Mouse (Mus musculus) heart, postnatal 25 days (tissue): ENCODE results near the gene Mcm9. TPM values are rescaled to one million over a fixed set of nuclear protein-coding genes. Genes with fewer than 3 reads are reported as not detected.
A peak's percentile ranks its signal among the peaks of the same experiment; 100 is the strongest.

Experiments
- DNase-seq: peaks from one replicate; pipeline ENCODE4 v3.0.0; 2022; ENCODE audit warnings: low spot score
- intact Hi-C: fragments of 180-260 bp; cut with DNase I; formaldehyde crosslinking; loops from one replicate; pipeline ENCODE4 v1.15.1; 2025
- total RNA-seq, 2 experiments: library from RNA; stranded (reverse); gene quantifications; 2 replicates each; pipeline ENCODE4 v1.2.3; 2021

Mcm9 gene
- total RNA-seq, 2 experiments from 2014 or later, result 2.6 TPM

- intact Hi-C loops, result no loop called here
- DNase-seq, result no peak
Measured at GRCm38 (mm10) chr10:53585777-53586176, 44.5 kb downstream of the Mcm9 start.

GRCm38 (mm10) chr10:53581087-53581486 lies 49.2 kb downstream of the Mcm9 start:
- no peak for DNase-seq
- intact Hi-C loops, result no loop called here

GRCm38 (mm10) chr10:53580621-53581081 lies 49.6 kb downstream of the Mcm9 start:
- intact Hi-C loops, result no loop called here
- DNase-seq, result peak; percentile 44

- intact Hi-C loops, result no loop called here
Measured at GRCm38 (mm10) chr10:53580137-53580536, 50.1 kb downstream of the Mcm9 start.

GRCm38 (mm10) chr10:53568531-53568930 lies 61.7 kb downstream of the Mcm9 start:
- intact Hi-C loops, result no loop called here
- DNase-seq, result no peak

More at GRCm38 (mm10) chr10:53580137-53580536, 50.1 kb downstream of the Mcm9 start:
- DNase-seq, result no peak

GRCm38 (mm10) chr10:53565538-53565937 lies 64.7 kb downstream of the Mcm9 start:
- DNase-seq, result no peak
- intact Hi-C loops, result no loop called here

GRCm38 (mm10) chr10:53562001-53562400 lies 68.2 kb downstream of the Mcm9 start:
- intact Hi-C loops, result no loop called here
- no peak for DNase-seq

- intact Hi-C loops, result no loop called here
- no peak for DNase-seq
Measured at GRCm38 (mm10) chr10:53537596-53537995, 92.6 kb downstream of the Mcm9 start.

- DNase-seq, result no peak
- intact Hi-C loops, result no loop called here
Measured at GRCm38 (mm10) chr10:53532297-53532696, 97.9 kb downstream of the Mcm9 start.

- no peak for DNase-seq
- intact Hi-C loops, result loop anchor here (1.0 to 2.0 kb wide), 2 partner anchors 182 to 413 kb away; no protein-coding TSS in a partner anchor
Measured at GRCm38 (mm10) chr10:53527838-53528773, 102.1 kb downstream of the Mcm9 start.

GRCm38 (mm10) chr10:53527344-53527743 lies 102.9 kb downstream of the Mcm9 start:
- DNase-seq, result no peak
- intact Hi-C loops, result loop anchor here (2.0 kb wide), 1 partner anchor 413 kb away; no protein-coding TSS in a partner anchor

GRCm38 (mm10) chr10:53526350-53526749 lies 103.9 kb downstream of the Mcm9 start:
- no peak for DNase-seq
- intact Hi-C loops, result loop anchor here (2.0 kb wide), 1 partner anchor 412 kb away; no protein-coding TSS in a partner anchor

- intact Hi-C loops, result no loop called here
Measured at GRCm38 (mm10) chr10:53525265-53525976, 104.8 kb downstream of the Mcm9 start.

GRCm38 (mm10) chr10:53519068-53519954 lies 110.9 kb downstream of the Mcm9 start:
- intact Hi-C loops, result no loop called here
- DNase-seq, result no peak

More at GRCm38 (mm10) chr10:53525265-53525976, 104.8 kb downstream of the Mcm9 start:
- DNase-seq, result no peak

GRCm38 (mm10) chr10:53518599-53518913 lies 111.7 kb downstream of the Mcm9 start:
- DNase-seq, result no peak

GRCm38 (mm10) chr10:53517770-53518598 lies 112.3 kb downstream of the Mcm9 start:
- intact Hi-C loops, result no loop called here
- DNase-seq, result no peak

More at GRCm38 (mm10) chr10:53518599-53518913, 111.7 kb downstream of the Mcm9 start:
- intact Hi-C loops, result no loop called here

GRCm38 (mm10) chr10:53512491-53512890 lies 117.7 kb downstream of the Mcm9 start:
- DNase-seq, result no peak
- intact Hi-C loops, result no loop called here

GRCm38 (mm10) chr10:53509158-53509773 lies 121.0 kb downstream of the Mcm9 start:
- intact Hi-C loops, result loop anchor here (1.0 to 2.0 kb wide), 3 partner anchors 42 to 161 kb away; no protein-coding TSS in a partner anchor
- DNase-seq, result peak; percentile 20
